14 mouse cellular contexts compared by ENCODE assay signal in the genomic region with DNA sequence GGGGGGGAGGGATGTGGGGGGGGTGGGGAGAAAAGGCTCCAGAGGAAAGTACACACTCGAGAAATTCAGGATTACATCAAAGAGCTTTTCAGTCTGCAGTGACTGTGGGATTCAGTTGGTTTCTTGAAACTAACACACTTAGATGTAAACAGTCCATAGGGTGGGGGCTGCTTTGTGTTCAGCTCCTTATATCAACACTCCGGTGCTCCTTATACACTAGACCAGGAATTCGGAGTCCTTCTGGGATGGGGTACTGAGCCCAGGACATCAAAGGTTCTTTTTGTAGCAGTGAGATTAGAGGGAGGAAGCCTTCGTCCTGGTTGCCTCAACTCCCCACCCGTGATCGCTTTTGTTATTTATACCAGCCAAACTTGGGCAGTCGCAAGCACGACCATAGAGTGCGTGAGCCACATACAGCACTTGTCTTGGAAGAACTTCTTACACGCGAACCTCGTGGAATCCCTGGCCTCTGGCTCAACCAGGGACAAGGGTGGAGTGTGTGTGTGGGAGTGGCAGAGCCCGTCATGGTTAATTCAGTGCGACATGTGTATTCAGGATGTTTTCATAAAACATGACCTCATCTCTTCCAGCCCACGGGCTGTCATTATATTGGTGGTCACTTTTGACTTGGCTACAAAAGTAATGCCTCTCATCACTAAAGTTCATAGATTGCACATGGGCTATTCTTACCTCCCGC.
A peak's percentile ranks its signal among the peaks of the same experiment; 100 is the strongest.
DNase-seq lines count a peak whose midpoint lies in the region; ATAC-seq and TF ChIP-seq lines count a peak whose summit lies in the region.
"Had no signal": no experiment of that assay in that cellular context is flagged by ENCODE, and none has a peak within 500 bp of the region (broad histone marks: within the 10 kb centered on the region; RNA-seq: fewer than 3 reads in every experiment).

No protein-coding gene starts in this region.

- ATAC-seq in heart, postnatal 0 days (ENCODE audit: insufficient read depth, low read depth): peak; percentile 35; the same call in 1 of the 2 replicates
- peak; percentile 39 for ATAC-seq in lung, embryonic 16.5 days (ENCODE audit: low read depth)
- no peak for ATAC-seq in liver, embryonic 13.5 days (ENCODE audit: low read depth)
- ATAC-seq in stomach, postnatal 0 days (ENCODE audit: low FRiP score, low TSS enrichment): peak; percentile 53
- ATAC-seq in forebrain, embryonic 12.5 days (ENCODE audit: low FRiP score): no peak
- ATAC-seq: midbrain, embryonic 16.5 days had no signal

- no peak overlapping the region for H3K27ac ChIP-seq in heart, postnatal 0 days (ENCODE audit: low read depth)
- no peak overlapping the region for H3K27ac ChIP-seq in lung, embryonic 16.5 days (ENCODE audit: low read length)
- peak overlapping the region; percentile 80 for H3K27ac ChIP-seq in liver, embryonic 13.5 days
- no peak overlapping the region for H3K27ac ChIP-seq in stomach, postnatal 0 days (replicated peaks)
- no peak overlapping the region for H3K27ac ChIP-seq in forebrain, embryonic 12.5 days
- H3K27ac ChIP-seq: hindbrain, embryonic 14.5 days; limb, embryonic 15.5 days had no signal

- no peak for TF ChIP-seq CTCF in heart, postnatal 0 days (IDR thresholded peaks at IDR 0.05; ENCODE audit: low read depth)
- no peak for TF ChIP-seq CTCF in stomach, postnatal 0 days (IDR thresholded peaks at IDR 0.05; ENCODE audit: low read depth)

- H3K4me3 ChIP-seq in heart, postnatal 0 days (ENCODE audit: low read depth, low read length): no peak overlapping the region
- no peak overlapping the region for H3K4me3 ChIP-seq in lung, embryonic 16.5 days (ENCODE audit: low read length)
- H3K4me3 ChIP-seq in liver, embryonic 13.5 days (replicated peaks): no peak overlapping the region
- H3K4me3 ChIP-seq in stomach, postnatal 0 days (ENCODE audit: low read depth, low read length): no peak overlapping the region
- H3K4me3 ChIP-seq in forebrain, embryonic 12.5 days (replicated peaks): no peak overlapping the region
- H3K4me3 ChIP-seq: limb, embryonic 15.5 days had no signal

- no peak overlapping the region for H3K9ac ChIP-seq in heart, postnatal 0 days (replicated peaks; ENCODE audit: low read depth, low read length)
- H3K9ac ChIP-seq in lung, embryonic 16.5 days (ENCODE audit: low read length): no peak overlapping the region
- H3K9ac ChIP-seq in liver, embryonic 13.5 days: peak overlapping the region; percentile 20; the same call in 1 of the 2 replicates
- no peak overlapping the region for H3K9ac ChIP-seq in stomach, postnatal 0 days (ENCODE audit: low read length)
- no peak overlapping the region for H3K9ac ChIP-seq in forebrain, embryonic 12.5 days
- H3K9ac ChIP-seq: hindbrain, embryonic 14.5 days; limb, embryonic 15.5 days had no signal

- no peak for DNase-seq in heart, postnatal 0 days (ENCODE audit: low spot score)
- DNase-seq in heart, adult 8-10 months (ENCODE audit: low spot score): no peak
- no peak for DNase-seq in lung, postnatal 14 days
- no peak for DNase-seq in liver, embryonic 13.5 days
- DNase-seq in stomach, postnatal 0 days (ENCODE audit: low spot score): peak; percentile 50
- no peak for DNase-seq in B cell, adult 2 months
- DNase-seq: cerebellum, adult 8-10 months; embryo, embryonic 11 days; heart, adult 18-20 months had no signal

- WGBS in heart, postnatal 0 days: 47% methylated on average over 16 of the region's 16 CpGs
- 21% methylated on average over 16 of the region's 16 CpGs for WGBS in lung, embryonic 16.5 days
- WGBS in liver, embryonic 13.5 days (ENCODE audit: insufficient replicate concordance): 63% methylated on average over 16 of the region's 16 CpGs
- 41% methylated on average over 16 of the region's 16 CpGs for WGBS in stomach, postnatal 0 days
- WGBS in forebrain, embryonic 12.5 days: 75% methylated on average over 16 of the region's 16 CpGs

- H3K4me2 ChIP-seq in heart, postnatal 0 days (ENCODE audit: low read depth, low read length): no peak overlapping the region
- peak overlapping the region; percentile 25; the same call in 1 of the 2 replicates for H3K4me2 ChIP-seq in lung, embryonic 16.5 days (ENCODE audit: low read depth, low read length)
- H3K4me2 ChIP-seq in liver, embryonic 13.5 days: 0 out of 2 replicates have a peak overlapping the region, but pooled peaks have one; percentile 53
- no peak overlapping the region for H3K4me2 ChIP-seq in stomach, postnatal 0 days (replicated peaks; ENCODE audit: low read depth)
- no peak overlapping the region for H3K4me2 ChIP-seq in forebrain, embryonic 12.5 days
- H3K4me2 ChIP-seq: hindbrain, embryonic 14.5 days; limb, embryonic 15.5 days had no signal

- no peaks in the 10 kb centered on the region for H3K27me3 ChIP-seq in heart, postnatal 0 days (ENCODE audit: control insufficient read depth, insufficient read depth, low read length)
- no peaks in the 10 kb centered on the region for H3K27me3 ChIP-seq in lung, embryonic 16.5 days (ENCODE audit: control insufficient read depth, insufficient read depth, low read depth, low read length)
- H3K27me3 ChIP-seq in liver, embryonic 13.5 days: no peaks in the 10 kb centered on the region
- H3K27me3 ChIP-seq in stomach, postnatal 0 days (ENCODE audit: control insufficient read depth, insufficient read depth, low read length): no peaks in the 10 kb centered on the region
- H3K27me3 ChIP-seq in forebrain, embryonic 12.5 days: no peaks in the 10 kb centered on the region
- H3K27me3 ChIP-seq: limb, embryonic 15.5 days had no signal

- no peaks in the 10 kb centered on the region for H3K9me3 ChIP-seq in heart, postnatal 0 days (replicated peaks; ENCODE audit: control insufficient read depth, low read length)
- no peaks in the 10 kb centered on the region for H3K9me3 ChIP-seq in lung, embryonic 16.5 days (ENCODE audit: control insufficient read depth, low read length)
- no peaks in the 10 kb centered on the region for H3K9me3 ChIP-seq in liver, embryonic 13.5 days (replicated peaks)
- no peaks in the 10 kb centered on the region for H3K9me3 ChIP-seq in stomach, postnatal 0 days (ENCODE audit: control insufficient read depth, low read length)
- H3K9me3 ChIP-seq in forebrain, embryonic 12.5 days: no peaks in the 10 kb centered on the region
- H3K9me3 ChIP-seq: limb, embryonic 15.5 days had no signal

- TF ChIP-seq EP300 in heart, postnatal 0 days (IDR thresholded peaks at IDR 0.05; ENCODE audit: low read depth): no peak
- TF ChIP-seq EP300 in stomach, postnatal 0 days (optimal IDR thresholded peaks at IDR 0.05): no peak

- no peaks in the 10 kb centered on the region for H3K36me3 ChIP-seq in heart, postnatal 0 days (replicated peaks; ENCODE audit: control insufficient read depth, insufficient read depth, low read length)
- no peaks in the 10 kb centered on the region for H3K36me3 ChIP-seq in lung, embryonic 16.5 days (ENCODE audit: control insufficient read depth, insufficient read depth, low read length)
- no peaks in the 10 kb centered on the region for H3K36me3 ChIP-seq in liver, embryonic 13.5 days
- no peaks in the 10 kb centered on the region for H3K36me3 ChIP-seq in stomach, postnatal 0 days (ENCODE audit: control insufficient read depth, insufficient read depth, low read length)
- H3K36me3 ChIP-seq in forebrain, embryonic 12.5 days (replicated peaks): no peaks in the 10 kb centered on the region
- H3K36me3 ChIP-seq: limb, embryonic 15.5 days had no signal

- H3K4me1 ChIP-seq in heart, postnatal 0 days (ENCODE audit: control insufficient read depth, insufficient read depth): peaks cover 22% of the 10 kb centered on the region
- peaks cover 16% of the 10 kb centered on the region for H3K4me1 ChIP-seq in lung, embryonic 16.5 days (replicated peaks; ENCODE audit: control insufficient read depth, insufficient read depth, low read length)
- H3K4me1 ChIP-seq in liver, embryonic 13.5 days (replicated peaks): peaks cover 90% of the 10 kb centered on the region
- no peaks in the 10 kb centered on the region for H3K4me1 ChIP-seq in stomach, postnatal 0 days (replicated peaks; ENCODE audit: control insufficient read depth, insufficient read depth)
- H3K4me1 ChIP-seq in forebrain, embryonic 12.5 days: no peaks in the 10 kb centered on the region; the same call in 1 of the 2 replicates

Comparison
In these comparisons a context has a peak if more than half of its experiments do, and no peak if none do; other contexts are left out.
1. ATAC-seq: peak in heart, postnatal 0 days (single experiment), lung, embryonic 16.5 days (single experiment) and stomach, postnatal 0 days (single experiment); none in liver, embryonic 13.5 days (single experiment) and forebrain, embryonic 12.5 days (single experiment).
2. H3K4me2 ChIP-seq: peak in lung, embryonic 16.5 days (single experiment) and liver, embryonic 13.5 days (single experiment); none in heart, postnatal 0 days (single experiment), stomach, postnatal 0 days (single experiment) and forebrain, embryonic 12.5 days (single experiment).